Mouse (Mus musculus) forebrain, embryonic 16.5 days (tissue): Measurements from ENCODE around the gene Tcf7l1. TPM values are rescaled to one million over a fixed set of nuclear protein-coding genes. Genes with fewer than 3 reads are reported as not detected.

ENCODE experiments used
- ATAC-seq: fragments of 200-750 bp; cut with Nextera tagmentation; 2 replicates; pipeline ENCODE4 v1.8.0; 2017; ENCODE audit warnings: mild to moderate bottlenecking, moderate library complexity
- H3K27ac ChIP-seq: fragments of 300-500 bp; sonication (generic); 2 replicates; pipeline ENCODE4 v1.5.1; 2014; ENCODE audit warnings: low read length, control low read depth
- H3K27me3 ChIP-seq: fragments of 300-500 bp; sonication (generic); replicated peaks from 2 replicates; pipeline ENCODE4 v1.6.1; 2014; ENCODE audit warnings: low read length; ENCODE audit not compliant: control insufficient read depth, insufficient read depth
- H3K36me3 ChIP-seq: fragments of 300-500 bp; sonication (generic); 2 replicates; pipeline ENCODE4 v1.6.1; 2014; ENCODE audit not compliant: control insufficient read depth, insufficient read depth
- H3K4me1 ChIP-seq: fragments of 300-500 bp; sonication (generic); replicated peaks from 2 replicates; pipeline ENCODE4 v1.6.1; 2014; ENCODE audit warnings: low read length; ENCODE audit not compliant: control insufficient read depth, insufficient read depth
- H3K4me2 ChIP-seq: fragments of 300-500 bp; sonication (generic); 2 replicates; pipeline ENCODE4 v1.6.1; 2014; ENCODE audit warnings: mild to moderate bottlenecking, low read length, control low read depth
- H3K4me3 ChIP-seq: fragments of 300-500 bp; sonication (generic); replicated peaks from 2 replicates; pipeline ENCODE4 v1.5.1; 2014; ENCODE audit warnings: mild to moderate bottlenecking, low read length, control low read depth
- H3K9ac ChIP-seq: fragments of 300-500 bp; sonication (generic); replicated peaks from 2 replicates; pipeline ENCODE4 v1.6.1; 2014; ENCODE audit warnings: low read depth, low read length, control low read depth
- H3K9me3 ChIP-seq: fragments of 300-500 bp; sonication (generic); 2 replicates; pipeline ENCODE4 v1.6.1; 2016; ENCODE audit warnings: low read length; ENCODE audit not compliant: control insufficient read depth
- WGBS: fragments of 180-500 bp; shearing (Covaris S2); extraction: QIAGEN DNeasy Blood & Tissue Kit; methylation state at CpG from one replicate; pipeline ENCODE4 v1.1.7; 2014; 5-methylcytosine and 5-hydroxymethylcytosine counted together
- polyA plus RNA-seq: library from polyadenylated mRNA; unstranded; fragments of >200 nt; fragmentation: Nextera tagmentation; extraction: Ambion mirVana; gene quantifications from 2 replicates; pipeline ENCODE4 v1.2.1, GENCODE M21; 2015

Gene Tcf7l1
- polyA plus RNA-seq, 1 experiment from 2014 or later, result 4.8 TPM

DNA sequence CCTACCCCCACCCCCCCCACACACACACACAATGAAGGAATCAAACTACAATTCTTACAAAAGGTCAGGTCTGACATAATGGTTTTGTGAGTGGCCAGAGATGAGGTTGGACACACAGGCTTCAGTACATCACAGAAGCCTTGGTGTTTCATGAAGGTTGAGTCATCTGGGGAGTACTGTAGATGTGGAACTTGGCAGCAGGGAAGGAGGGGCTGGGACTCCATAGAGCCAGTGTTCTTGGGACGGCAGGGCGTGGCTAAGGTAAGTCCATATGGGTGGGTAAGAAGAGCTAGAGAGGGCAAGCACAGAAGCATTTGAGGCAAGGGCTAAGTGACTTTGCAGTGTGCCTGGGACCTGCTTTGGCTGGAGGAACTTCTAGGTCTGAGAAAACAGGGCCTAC, 185.0 kb downstream of the Tcf7l1 start:
- 87% methylated on average over 2 of the region's 2 CpGs for WGBS
- no peak overlapping the region for H3K9ac ChIP-seq
- ATAC-seq, result no peak

DNA sequence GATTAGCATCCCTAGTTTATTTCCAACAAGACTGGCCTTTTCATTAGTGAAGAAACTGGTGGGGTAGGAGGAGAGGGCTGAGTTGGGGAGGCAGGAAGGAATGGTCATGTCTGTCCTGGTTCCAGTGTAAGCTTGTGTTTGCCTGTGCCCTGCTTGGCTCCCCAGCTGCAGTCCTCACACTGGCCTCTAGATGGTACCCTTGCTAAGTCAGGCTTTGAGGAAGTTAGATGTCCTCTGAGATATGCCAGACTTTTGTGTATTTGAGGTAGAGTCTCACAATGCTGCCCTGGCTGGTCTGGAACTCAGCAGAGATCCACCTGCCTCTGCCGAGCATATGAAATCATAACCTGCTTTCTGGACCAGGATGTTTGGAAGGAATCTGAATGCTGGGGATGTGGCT, 187.3 kb downstream of the Tcf7l1 start:
- H3K9me3 ChIP-seq, result no peaks in the 10 kb centered on the region
- H3K4me1 ChIP-seq, result peaks cover 15% of the 10 kb centered on the region
- ATAC-seq, result no peak
- no peak overlapping the region for H3K4me2 ChIP-seq
- H3K27me3 ChIP-seq, result no peaks in the 10 kb centered on the region
- H3K36me3 ChIP-seq, result peaks cover 12% of the 10 kb centered on the region
- H3K4me3 ChIP-seq, result no peak overlapping the region
- 66% methylated on average over 1 of the region's 1 CpGs for WGBS
- no peak overlapping the region for H3K27ac ChIP-seq
- no peak overlapping the region for H3K9ac ChIP-seq

More for the DNA sequence above, 185.0 kb downstream of the Tcf7l1 start:
- Histone ChIP-seq H3K9me3 (no peaks in the 10 kb centered on the region), H3K4me3 (no peak overlapping the region), H3K27me3 (no peaks in the 10 kb centered on the region), H3K4me1 (no peaks in the 10 kb centered on the region; the same call in 1 of the 2 replicates), H3K27ac (no peak overlapping the region), H3K4me2 (no peak overlapping the region), H3K36me3 (peaks cover 12% of the 10 kb centered on the region)

DNA sequence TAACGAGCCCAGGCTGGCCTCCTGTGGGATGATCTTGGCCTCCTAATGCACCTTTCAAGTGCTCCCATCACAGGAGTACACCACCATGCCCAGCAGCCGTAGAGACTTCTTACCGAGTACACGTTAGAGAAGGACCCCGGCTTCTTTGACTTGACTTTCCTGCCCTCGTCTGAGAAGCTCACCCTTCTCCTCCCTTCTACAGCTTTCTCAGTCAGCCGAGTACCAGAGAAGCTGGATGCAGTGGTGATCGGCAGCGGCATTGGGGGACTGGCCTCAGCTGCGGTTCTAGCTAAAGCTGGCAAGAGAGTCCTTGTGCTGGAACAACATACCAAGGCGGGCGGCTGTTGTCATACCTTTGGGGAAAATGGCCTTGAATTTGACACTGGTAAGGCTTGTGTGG, 188.3 kb downstream of the Tcf7l1 start:
- Histone ChIP-seq H3K4me3 (no peak overlapping the region), H3K4me2 (no peak overlapping the region), H3K9me3 (no peaks in the 10 kb centered on the region), H3K36me3 (peaks cover 4% of the 10 kb centered on the region; the same call in 1 of the 2 replicates), H3K4me1 (peaks cover 15% of the 10 kb centered on the region), H3K27ac (no peak overlapping the region), H3K27me3 (no peaks in the 10 kb centered on the region), H3K9ac (no peak overlapping the region)
- no peak for ATAC-seq
- WGBS, result 81% methylated on average over 12 of the region's 12 CpGs

DNA sequence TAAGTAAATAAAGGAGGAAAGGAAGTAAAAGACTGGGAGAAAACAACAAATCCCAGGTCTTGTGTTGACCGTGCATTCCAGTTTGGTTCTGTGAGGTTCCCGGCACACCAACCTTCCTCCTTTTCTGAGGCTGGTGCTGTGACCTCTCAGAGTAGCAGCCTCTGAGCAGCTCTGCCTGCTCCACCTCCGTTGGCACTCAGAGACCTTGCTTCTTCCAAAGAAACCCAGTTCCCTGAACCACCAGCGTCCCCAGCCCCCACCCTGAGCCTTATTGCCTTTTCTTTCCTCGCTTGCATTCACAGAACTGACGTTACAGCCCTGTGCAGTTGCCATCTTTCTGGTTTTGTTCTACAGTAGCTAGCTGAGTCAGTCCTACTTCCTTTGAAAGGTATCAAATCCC, 188.8 kb downstream of the Tcf7l1 start:
- ATAC-seq, result no peak
- 77% methylated on average over 6 of the region's 6 CpGs for WGBS

DNA sequence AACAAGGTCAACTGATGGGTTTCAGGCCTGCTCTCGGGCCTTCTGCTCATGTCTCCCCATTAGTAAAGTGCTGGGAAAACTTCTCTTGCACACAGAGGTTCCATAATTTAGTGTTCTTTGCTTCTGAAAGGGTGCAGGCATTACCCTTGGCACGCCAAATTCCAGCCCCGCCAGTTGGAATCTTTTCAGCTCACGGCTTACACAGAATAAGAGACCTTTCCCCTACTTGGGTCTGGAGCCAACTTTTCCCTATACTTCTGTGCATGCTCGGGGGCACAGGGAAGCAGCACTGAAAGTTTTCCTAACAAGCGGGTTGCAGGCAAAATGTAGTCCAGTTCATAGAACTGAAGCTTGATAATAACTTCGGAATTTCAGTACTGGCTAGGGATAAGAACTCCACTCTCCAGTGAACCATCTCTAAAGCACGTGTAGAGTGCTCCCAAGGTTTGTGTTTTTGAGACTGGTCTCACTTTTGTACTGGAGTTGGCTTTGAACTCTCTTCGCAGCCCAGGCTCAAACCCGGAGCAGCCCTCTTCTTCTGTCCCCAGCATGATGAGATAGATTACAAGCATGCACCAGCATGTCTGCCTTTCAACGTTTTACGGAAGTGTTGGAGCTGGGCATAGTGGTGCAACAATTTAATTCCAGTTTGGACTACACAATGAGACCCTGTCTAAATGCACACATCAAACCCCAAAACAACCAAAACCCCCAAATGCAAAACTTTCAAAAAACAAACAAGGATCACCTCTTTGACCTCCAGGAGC, 190.1 kb downstream of the Tcf7l1 start:
- H3K36me3 ChIP-seq, result no peaks in the 10 kb centered on the region
- H3K4me3 ChIP-seq, result peak overlapping the region; percentile 72
- no peaks in the 10 kb centered on the region for H3K27me3 ChIP-seq
- H3K9ac ChIP-seq, result peak overlapping the region; percentile 74
- H3K9me3 ChIP-seq, result no peaks in the 10 kb centered on the region
- WGBS, result 33% methylated on average over 12 of the region's 12 CpGs
- peaks cover 15% of the 10 kb centered on the region for H3K4me1 ChIP-seq
- peak overlapping the region; percentile 60 for H3K27ac ChIP-seq
- ATAC-seq, result peak; percentile 24
- peak overlapping the region; percentile 72 for H3K4me2 ChIP-seq

More for the DNA sequence above, 188.8 kb downstream of the Tcf7l1 start:
- no peak overlapping the region for H3K9ac ChIP-seq
- no peak overlapping the region for H3K4me2 ChIP-seq
- no peaks in the 10 kb centered on the region for H3K36me3 ChIP-seq
- H3K4me3 ChIP-seq, result no peak overlapping the region
- H3K9me3 ChIP-seq, result no peaks in the 10 kb centered on the region
- H3K4me1 ChIP-seq, result peaks cover 15% of the 10 kb centered on the region
- no peaks in the 10 kb centered on the region for H3K27me3 ChIP-seq
- H3K27ac ChIP-seq, result no peak overlapping the region

DNA sequence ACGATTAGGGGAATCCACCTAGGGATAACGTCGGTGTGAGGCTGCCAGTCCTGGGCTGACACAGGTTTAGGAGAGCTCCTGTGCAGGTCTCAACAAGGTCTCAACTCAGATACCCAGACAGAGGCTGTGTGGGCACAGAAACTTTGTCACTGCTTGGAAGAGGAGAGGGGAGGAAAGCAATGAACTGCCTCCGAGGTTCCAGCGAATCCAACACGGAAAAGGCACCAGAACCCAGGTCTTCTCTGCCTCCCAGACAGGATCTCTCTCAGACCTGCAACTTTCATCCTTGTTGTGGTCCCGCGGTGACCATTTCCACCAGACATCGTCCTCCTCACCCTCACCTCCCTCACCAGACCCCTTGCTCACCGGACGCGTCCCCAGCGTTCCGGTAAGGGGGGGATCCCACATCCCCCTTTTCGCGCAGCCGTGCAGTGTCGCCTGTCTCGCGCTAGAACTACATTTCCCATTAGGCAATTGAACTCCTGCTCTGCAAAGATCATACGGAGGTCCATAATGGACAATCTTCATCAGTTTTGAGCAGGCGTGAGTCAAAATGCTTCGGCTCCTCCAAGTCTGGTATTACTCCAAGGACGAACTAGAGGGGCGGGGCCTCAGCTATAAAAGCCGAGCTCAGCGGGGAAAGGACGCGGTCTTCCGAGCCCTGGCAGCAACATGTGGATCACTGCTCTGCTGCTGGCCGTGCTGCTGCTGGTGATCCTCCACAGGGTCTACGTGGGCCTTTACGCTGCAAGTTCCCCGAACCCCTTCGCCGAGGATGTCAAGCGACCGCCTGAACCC, 190.9 kb downstream of the Tcf7l1 start, which contains the start of the genes Elmod3 and Retsat:
Elmod3 (minus strand) TSS at position 458 of the 798 bp plus-strand sequence.
Retsat (plus strand) TSS at position 520 of the 798 bp plus-strand sequence.
- Histone ChIP-seq H3K27ac (peak within 1 kb of the TSS; percentile 60), H3K4me1 (peaks cover 15% of the 10 kb centered on the region), H3K4me2 (peak within 1 kb of the TSS; percentile 72), H3K27me3 (no peaks in the 10 kb centered on the region), H3K9me3 (no peaks in the 10 kb centered on the region), H3K36me3 (no peaks in the 10 kb centered on the region), H3K9ac (peak within 1 kb of the TSS; percentile 74), H3K4me3 (peak within 1 kb of the TSS; percentile 72)
- WGBS, result 1% methylated on average over 38 of the region's 38 CpGs
- ATAC-seq, result peak; percentile 95

DNA sequence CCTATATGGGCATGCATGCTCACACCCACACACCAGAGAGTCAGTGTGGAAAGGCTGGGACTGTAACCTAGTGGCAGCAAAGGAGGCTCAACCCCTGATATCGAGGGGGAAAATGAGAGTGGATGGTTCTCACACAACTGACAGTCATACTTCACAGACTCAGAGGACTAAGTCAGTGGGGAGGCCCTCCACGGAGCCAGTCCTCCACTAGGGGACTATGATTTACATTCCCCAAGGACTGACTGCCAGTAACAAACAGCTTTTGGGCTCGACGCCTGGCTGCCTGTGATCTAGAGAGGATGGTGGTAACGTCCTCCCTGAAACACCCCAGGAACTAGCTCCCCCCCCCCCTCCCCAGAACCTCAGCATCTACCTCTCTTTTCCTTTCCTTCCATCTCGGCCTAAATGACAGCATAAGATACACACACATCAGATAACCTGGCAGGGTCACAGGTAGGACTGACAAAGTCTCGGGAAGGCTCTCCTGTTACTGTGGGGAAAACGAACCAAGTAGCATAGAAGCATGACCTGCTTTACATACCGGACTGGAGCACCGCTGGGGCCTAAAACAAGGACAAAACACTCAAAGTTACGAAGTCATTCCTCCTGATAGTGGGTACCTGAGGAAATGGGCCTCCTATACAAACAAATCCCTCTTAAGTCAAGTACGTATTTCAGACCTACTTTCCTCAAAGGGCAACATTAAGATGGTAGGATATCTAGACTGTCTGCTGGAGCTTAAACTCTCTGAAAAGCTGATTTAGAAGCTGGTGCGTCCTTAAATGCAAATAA, 191.8 kb downstream of the Tcf7l1 start:
- peak overlapping the region; percentile 72 for H3K4me3 ChIP-seq
- H3K9ac ChIP-seq, result peak overlapping the region; percentile 74
- H3K27me3 ChIP-seq, result no peaks in the 10 kb centered on the region
- H3K27ac ChIP-seq, result no peak overlapping the region
- H3K9me3 ChIP-seq, result no peaks in the 10 kb centered on the region
- H3K4me1 ChIP-seq, result peaks cover 15% of the 10 kb centered on the region
- H3K4me2 ChIP-seq, result peak overlapping the region; percentile 72
- no peaks in the 10 kb centered on the region for H3K36me3 ChIP-seq
- no peak for ATAC-seq
- WGBS, result 47% methylated on average over 13 of the region's 13 CpGs

DNA sequence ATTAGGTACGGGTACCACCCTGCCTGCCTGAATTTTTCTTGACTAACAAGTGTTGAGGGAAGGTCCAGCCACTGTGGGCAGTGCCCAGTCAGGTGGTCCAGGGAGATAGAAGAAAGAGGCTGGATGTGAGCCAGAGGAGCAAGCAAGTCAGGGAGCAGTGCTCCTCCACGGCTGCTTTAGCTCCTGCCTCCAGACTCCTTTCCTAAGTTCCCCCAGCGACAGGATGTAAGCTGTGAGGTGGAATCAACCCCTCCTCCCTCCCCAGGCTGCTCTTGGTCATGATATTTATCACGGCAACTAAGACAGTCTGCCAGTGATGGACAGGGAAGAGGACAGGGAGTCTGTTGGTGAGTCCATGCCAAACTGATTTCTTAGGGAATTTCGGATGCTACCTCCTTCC, 195.1 kb downstream of the Tcf7l1 start:
- Histone ChIP-seq H3K4me1 (peaks cover 15% of the 10 kb centered on the region), H3K27me3 (no peaks in the 10 kb centered on the region), H3K36me3 (no peaks in the 10 kb centered on the region), H3K4me3 (no peak overlapping the region), H3K9me3 (no peaks in the 10 kb centered on the region), H3K27ac (no peak overlapping the region), H3K9ac (no peak overlapping the region), H3K4me2 (no peak overlapping the region)
- no peak for ATAC-seq
- WGBS, result 72% methylated on average over 5 of the region's 5 CpGs
